Mouse (Mus musculus) left cerebral cortex, postnatal 25 days (tissue): ENCODE measurements around the gene Pde8b. TPM values are rescaled to one million over a fixed set of nuclear protein-coding genes. Genes with fewer than 3 reads are reported as not detected.

ENCODE experiments used
- DNase-seq, 2 experiments: peaks; one replicate each; pipeline ENCODE4 v3.0.0; 2022; ENCODE audit warnings: low spot score in 2 of 2, mixed read lengths in 1 of 2
- intact Hi-C: fragments of 180-260 bp; cut with DNase I; formaldehyde crosslinking; loops from one replicate; pipeline ENCODE4 v1.15.1; 2025
- total RNA-seq, 2 experiments: library from RNA; stranded (reverse); gene quantifications; 2 replicates each; pipeline ENCODE4 v1.2.3; 2021

Pde8b gene
- total RNA-seq, 2 experiments from 2014 or later = 115 to 148 TPM

GRCm38 (mm10) chr13:95096646-95097045 lies 153.5 kb downstream of the Pde8b start:
- intact Hi-C loops = no loop called here
- DNase-seq = no peak

- intact Hi-C loops = no loop called here
- DNase-seq = peak; percentile 59 to 66
These were observed 154.3 kb downstream of the Pde8b start for GRCm38 (mm10) chr13:95095860-95096259.

GRCm38 (mm10) chr13:95091546-95092445 lies 158.3 kb downstream of the Pde8b start:
- intact Hi-C loops = no loop called here
- DNase-seq = no peak

GRCm38 (mm10) chr13:95087358-95087787 lies 162.8 kb downstream of the Pde8b start:
- intact Hi-C loops = no loop called here
- DNase-seq = peak; percentile 49 to 85

- DNase-seq = no peak
- intact Hi-C loops = no loop called here
These were observed 164.1 kb downstream of the Pde8b start for GRCm38 (mm10) chr13:95086033-95086432.

- peak in 1 of 2 experiments; percentile 76 for DNase-seq
- intact Hi-C loops = loop anchor here (5.0 kb wide), 1 partner anchor 140 kb away; no protein-coding TSS in a partner anchor
These were observed 167.5 kb downstream of the Pde8b start for GRCm38 (mm10) chr13:95082611-95083010.

GRCm38 (mm10) chr13:95081082-95081481 lies 169.1 kb downstream of the Pde8b start:
- peak in 1 of 2 experiments; percentile 86 for DNase-seq
- intact Hi-C loops = loop anchor here (2.0 to 5.0 kb wide), 2 partner anchors 78 to 141 kb away; no protein-coding TSS in a partner anchor

- no peak for DNase-seq
- intact Hi-C loops = no loop called here
These were observed 171.6 kb downstream of the Pde8b start for GRCm38 (mm10) chr13:95078492-95078891.

GRCm38 (mm10) chr13:95077688-95078087 lies 172.4 kb downstream of the Pde8b start:
- DNase-seq = no peak
- intact Hi-C loops = no loop called here

GRCm38 (mm10) chr13:95076142-95076541 lies 174.0 kb downstream of the Pde8b start:
- DNase-seq = no peak
- intact Hi-C loops = no loop called here

- intact Hi-C loops = no loop called here
- DNase-seq = peak in 1 of 2 experiments; percentile 47
These were observed 176.5 kb downstream of the Pde8b start for GRCm38 (mm10) chr13:95073445-95074172.

- intact Hi-C loops = no loop called here
- no peak for DNase-seq
These were observed 179.9 kb downstream of the Pde8b start for GRCm38 (mm10) chr13:95070268-95070667.

- no peak for DNase-seq
- intact Hi-C loops = no loop called here
These were observed 182.3 kb downstream of the Pde8b start for GRCm38 (mm10) chr13:95067854-95068253.

GRCm38 (mm10) chr13:95063390-95064017 lies 186.6 kb downstream of the Pde8b start:
- DNase-seq = no peak
- intact Hi-C loops = no loop called here

GRCm38 (mm10) chr13:95058885-95059284 lies 191.3 kb downstream of the Pde8b start:
- intact Hi-C loops = no loop called here
- no peak for DNase-seq

GRCm38 (mm10) chr13:95056501-95057280 lies 193.4 kb downstream of the Pde8b start:
- DNase-seq = no peak

GRCm38 (mm10) chr13:95055742-95056388 lies 194.3 kb downstream of the Pde8b start:
- no peak for DNase-seq
- intact Hi-C loops = no loop called here

More at GRCm38 (mm10) chr13:95056501-95057280, 193.4 kb downstream of the Pde8b start:
- intact Hi-C loops = no loop called here

GRCm38 (mm10) chr13:95052421-95052820 lies 197.7 kb downstream of the Pde8b start:
- intact Hi-C loops = no loop called here
- DNase-seq = no peak

- intact Hi-C loops = no loop called here
- no peak for DNase-seq
These were observed 199.7 kb downstream of the Pde8b start for GRCm38 (mm10) chr13:95050398-95050797.
